Mouse (Mus musculus): ENCODE data around the gene AA986860. TPM values are rescaled to one million over a fixed set of nuclear protein-coding genes. Genes with fewer than 3 reads are reported as not detected.

The AA986860 gene
- polyA plus RNA-seq, 1 experiment from 2014 or later = 11.1 TPM

DNA sequence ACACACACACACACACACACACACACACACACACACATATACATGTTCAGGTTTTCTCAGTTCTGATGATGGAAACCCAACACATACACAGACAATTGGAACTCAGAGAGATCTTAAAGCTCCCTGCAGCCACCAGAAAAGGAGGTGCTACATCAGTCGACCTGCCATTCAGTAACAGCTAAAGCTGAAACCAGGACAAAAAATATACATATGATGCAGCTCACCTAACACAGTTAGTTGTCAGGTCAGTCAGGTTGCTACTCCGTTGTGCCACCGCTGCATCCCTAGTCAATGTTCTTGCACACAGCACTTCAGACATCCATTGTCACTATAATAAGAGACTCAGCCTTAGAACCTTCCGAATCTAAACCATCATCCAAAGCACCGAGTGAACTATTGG lies 13.2 kb downstream of the AA986860 start:
- no peak for DNase-seq (ENCODE audit: low read depth, low spot score)
- ChIA-PET POLR2A (no interaction called here), CTCF (interaction anchor here (1.0 kb wide), 1 partner anchor 46 kb away, joined by 3 read pairs; no protein-coding TSS in a partner anchor)
- no peak for ATAC-seq
- in situ Hi-C loops (cut with MboI; ENCODE audit: low pct_unique_long_range_greater_than_20kb) = no loop called here
- H3K27me3 ChIP-seq = no peaks in the 10 kb centered on the region
- no peak for TF ChIP-seq CTCF (IDR thresholded peaks at IDR 0.05)

DNA sequence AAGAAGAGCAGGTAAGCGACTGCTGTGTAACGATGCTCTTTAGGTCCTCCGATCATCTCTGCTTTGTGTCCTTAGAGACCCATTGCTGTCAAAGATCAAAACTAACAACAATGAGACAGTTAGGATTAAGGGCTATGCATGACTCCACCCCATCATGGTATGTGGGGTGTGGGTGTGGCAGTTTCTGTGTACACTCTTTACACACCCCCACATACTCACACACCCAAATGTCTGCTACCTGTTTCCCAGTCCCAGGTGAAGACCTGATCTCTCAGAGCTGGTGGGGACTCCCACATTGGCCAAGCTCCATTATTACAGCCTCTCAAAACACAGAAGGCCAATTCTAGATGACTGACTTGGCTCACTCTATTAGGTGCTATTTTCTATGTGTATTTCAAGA lies 13.8 kb downstream of the AA986860 start:
- DNase-seq (ENCODE audit: low read depth, low spot score) = no peak
- TF ChIP-seq CTCF (IDR thresholded peaks at IDR 0.05) = no peak
- in situ Hi-C loops (cut with MboI; ENCODE audit: low pct_unique_long_range_greater_than_20kb) = no loop called here
- ChIA-PET CTCF (no interaction called here), POLR2A (no interaction called here)
- no peaks in the 10 kb centered on the region for H3K27me3 ChIP-seq
- no peak for ATAC-seq

DNA sequence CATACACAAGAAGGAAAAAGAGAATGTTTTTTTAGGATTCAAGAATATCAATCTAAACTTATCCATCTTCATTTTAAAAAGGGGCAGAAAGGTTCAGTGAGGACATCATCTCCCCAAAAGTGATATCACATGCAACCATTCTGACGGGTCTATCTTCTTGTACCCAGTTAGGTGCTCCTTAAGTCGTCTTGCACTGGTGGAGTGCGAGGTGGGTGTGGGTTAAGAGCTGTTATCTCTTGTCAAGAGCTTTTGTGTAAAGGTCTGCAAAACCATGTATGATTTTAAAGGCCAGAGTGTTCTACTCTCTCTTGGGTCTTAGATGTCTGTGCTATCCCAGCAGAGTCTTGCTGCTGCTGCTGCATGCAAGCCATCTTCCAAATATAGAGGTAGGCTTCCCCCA lies 15.0 kb downstream of the AA986860 start:
- ATAC-seq = no peak

DNA sequence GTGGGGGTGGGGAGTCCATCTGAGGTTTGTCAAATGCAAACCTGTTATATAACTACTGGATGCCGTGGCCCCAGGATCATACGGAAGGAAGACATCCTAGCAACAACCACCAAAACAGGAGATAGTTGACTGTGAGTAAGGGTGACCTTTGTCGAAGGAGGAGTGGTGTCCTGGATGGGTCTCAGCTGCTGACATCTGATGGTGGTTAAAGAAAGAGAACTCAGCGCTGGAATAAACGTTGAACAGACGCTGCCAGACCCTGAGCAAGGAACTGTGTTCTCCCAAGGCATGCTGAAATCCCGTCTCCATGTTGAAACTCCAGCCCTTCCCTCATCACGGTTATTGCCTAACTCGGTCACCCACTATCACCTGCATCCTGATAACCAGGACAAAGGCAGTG lies 27.9 kb downstream of the AA986860 start:
- POLR2A ChIA-PET = no interaction called here
- CTCF ChIA-PET = no interaction called here
- in situ Hi-C loops (cut with MboI; ENCODE audit: low pct_unique_long_range_greater_than_20kb) = no loop called here
- DNase-seq (ENCODE audit: low read depth, low spot score) (no peak), ATAC-seq (no peak)
- no peak for TF ChIP-seq CTCF (IDR thresholded peaks at IDR 0.05)
- H3K27me3 ChIP-seq = no peaks in the 10 kb centered on the region

More for the DNA sequence above, 15.0 kb downstream of the AA986860 start:
- no peak for DNase-seq (ENCODE audit: low read depth, low spot score)
- in situ Hi-C loops (cut with MboI; ENCODE audit: low pct_unique_long_range_greater_than_20kb) = no loop called here
- ChIA-PET POLR2A (no interaction called here), CTCF (no interaction called here)
- H3K27me3 ChIP-seq = no peaks in the 10 kb centered on the region
- TF ChIP-seq CTCF (IDR thresholded peaks at IDR 0.05) = no peak

DNA sequence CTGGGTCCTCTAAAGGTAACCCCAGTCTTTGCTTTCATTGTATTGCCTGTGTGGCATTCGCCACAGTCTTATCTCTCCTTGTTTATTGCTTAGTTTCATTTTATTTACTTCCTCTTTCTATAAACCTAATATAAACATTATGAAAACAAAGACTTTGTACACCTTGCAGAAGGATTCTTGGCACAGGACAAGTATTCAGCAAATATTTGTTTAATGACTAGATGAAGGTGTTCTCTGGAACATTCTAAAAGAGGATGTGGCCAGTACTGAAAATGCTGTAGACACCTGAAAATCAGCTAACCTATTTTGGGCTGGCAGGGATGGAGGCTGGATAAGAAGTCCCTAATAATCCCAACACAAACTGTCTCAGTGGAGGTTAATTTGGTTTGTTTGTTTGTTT lies 29.8 kb downstream of the AA986860 start:
- ATAC-seq (no peak), DNase-seq (ENCODE audit: low read depth, low spot score) (no peak)
- CTCF ChIA-PET = no interaction called here
- TF ChIP-seq CTCF (IDR thresholded peaks at IDR 0.05) = no peak
- POLR2A ChIA-PET = no interaction called here
- no peaks in the 10 kb centered on the region for H3K27me3 ChIP-seq
- in situ Hi-C loops (cut with MboI; ENCODE audit: low pct_unique_long_range_greater_than_20kb) = no loop called here

DNA sequence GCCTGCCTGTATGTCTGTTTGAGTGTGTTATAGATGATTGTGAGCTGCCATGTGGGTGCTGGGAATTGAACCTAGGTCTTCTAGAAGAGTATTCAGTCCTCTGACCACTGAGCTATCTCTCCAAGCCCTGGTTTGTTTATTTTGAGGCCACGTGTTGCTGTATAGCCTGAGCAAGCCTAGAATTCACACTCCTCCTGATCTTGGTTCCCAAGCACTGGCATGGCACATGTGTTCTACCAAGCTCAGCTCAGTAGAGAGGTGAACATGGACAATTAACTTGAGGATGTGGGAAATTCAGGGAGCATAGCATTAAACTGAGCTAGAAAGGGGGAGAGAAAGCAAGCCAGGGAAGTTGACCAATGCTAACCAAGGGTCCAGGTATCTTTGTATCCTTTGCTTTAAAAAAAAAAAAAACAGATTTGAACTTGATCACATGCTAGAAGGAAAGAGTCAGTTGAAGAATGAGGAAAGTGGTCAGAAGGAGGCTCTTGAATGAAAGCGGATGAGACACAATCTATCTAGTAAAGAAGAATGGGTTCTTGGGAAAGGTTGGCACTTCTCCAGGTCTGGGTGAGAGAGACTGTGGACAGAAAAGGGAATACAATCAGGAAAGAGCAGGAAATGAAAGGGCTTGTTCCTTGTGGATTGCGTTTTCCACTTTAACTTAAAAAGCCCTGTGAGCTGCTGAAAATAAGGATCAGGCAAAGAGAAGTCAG lies 30.4 kb downstream of the AA986860 start:
- ChIA-PET POLR2A (no interaction called here), CTCF (interaction anchor here (0.9 kb wide), 1 partner anchor 42 kb away, joined by 3 read pairs; no protein-coding TSS in a partner anchor)
- ATAC-seq (no peak), DNase-seq (ENCODE audit: low read depth, low spot score) (no peak)
- in situ Hi-C loops (cut with MboI; ENCODE audit: low pct_unique_long_range_greater_than_20kb) = no loop called here
- H3K27me3 ChIP-seq = no peaks in the 10 kb centered on the region
- no peak for TF ChIP-seq CTCF (IDR thresholded peaks at IDR 0.05)

DNA sequence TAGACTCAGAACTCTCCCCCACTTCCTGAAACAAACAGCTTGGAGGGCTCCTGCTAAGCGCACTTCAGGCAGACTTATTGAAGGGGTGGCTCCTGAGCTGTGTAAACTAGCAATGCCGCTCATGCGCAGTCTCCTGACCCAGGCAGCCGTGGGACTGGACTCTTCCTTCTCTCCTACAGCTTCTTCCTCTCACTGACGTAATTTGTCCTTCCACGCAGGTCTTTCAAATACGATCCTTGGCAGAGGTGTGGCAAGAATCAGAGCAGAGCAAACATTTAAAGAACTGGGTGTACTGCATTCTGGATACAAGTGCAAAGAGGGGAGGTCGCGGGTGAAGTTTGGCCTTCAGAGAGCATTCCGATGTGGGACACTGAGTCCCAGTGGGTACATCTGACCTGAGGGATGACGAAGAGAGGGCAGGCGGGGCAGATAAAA lies 32.3 kb downstream of the AA986860 start:
- ChIA-PET POLR2A (interaction anchor here (0.6 kb wide), 1 partner anchor 209 kb away, joined by 3 read pairs; no protein-coding TSS in a partner anchor), CTCF (no interaction called here)
- ATAC-seq (no peak), DNase-seq (ENCODE audit: low read depth, low spot score) (no peak)
- in situ Hi-C loops (cut with MboI; ENCODE audit: low pct_unique_long_range_greater_than_20kb) = no loop called here
- H3K27me3 ChIP-seq = no peaks in the 10 kb centered on the region
- no peak for TF ChIP-seq CTCF (IDR thresholded peaks at IDR 0.05)

DNA sequence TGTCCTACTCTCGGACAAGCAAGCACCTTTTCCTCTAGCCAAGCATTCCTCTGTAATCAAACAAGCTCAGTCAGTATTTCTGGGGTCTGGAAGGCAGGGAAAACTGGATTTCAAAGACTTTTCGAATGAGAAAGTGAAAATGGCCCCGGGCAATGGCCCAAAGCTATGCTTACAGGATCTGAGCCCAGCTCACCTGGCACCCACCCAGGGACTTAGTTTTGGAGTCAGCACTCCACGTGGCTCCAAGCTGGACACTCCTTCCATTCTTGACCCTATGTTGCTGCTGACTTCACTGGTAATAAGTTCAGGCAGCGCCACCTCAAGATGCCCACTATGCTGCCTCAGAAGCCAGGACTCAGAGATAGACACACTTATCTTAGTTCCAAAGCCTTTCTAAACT lies 35.3 kb downstream of the AA986860 start:
- ChIA-PET POLR2A (interaction anchor here (0.6 to 1.3 kb wide), 2 partner anchors 8 to 16 kb away, joined by 3 to 4 read pairs; no protein-coding TSS in a partner anchor), CTCF (no interaction called here)
- no peaks in the 10 kb centered on the region for H3K27me3 ChIP-seq
- no peak for TF ChIP-seq CTCF (IDR thresholded peaks at IDR 0.05)
- DNase-seq (ENCODE audit: low read depth, low spot score) (no peak), ATAC-seq (no peak)
- in situ Hi-C loops (cut with MboI; ENCODE audit: low pct_unique_long_range_greater_than_20kb) = no loop called here

DNA sequence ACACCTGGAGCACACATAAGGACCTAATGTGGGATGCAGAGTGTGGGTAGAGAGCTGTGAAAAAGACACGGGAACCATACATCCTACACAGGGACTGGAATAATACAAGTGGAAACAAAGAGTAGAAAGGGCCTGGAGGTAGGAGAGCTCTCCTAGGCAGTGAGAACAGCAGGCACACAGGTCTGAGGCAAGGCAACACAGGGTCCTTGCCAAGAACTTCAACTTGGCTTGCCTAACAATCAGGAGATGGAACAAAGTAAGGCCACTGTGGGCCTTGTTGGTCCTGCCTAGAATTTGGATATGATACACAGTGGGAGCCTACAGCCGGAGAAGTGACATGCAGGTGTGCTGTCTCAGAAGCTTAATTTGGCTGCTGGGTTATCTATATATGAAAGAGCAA lies 38.1 kb downstream of the AA986860 start:
- in situ Hi-C loops (cut with MboI; ENCODE audit: low pct_unique_long_range_greater_than_20kb) = no loop called here
- POLR2A ChIA-PET = no interaction called here
- DNase-seq (ENCODE audit: low read depth, low spot score) (no peak), ATAC-seq (no peak)
- CTCF ChIA-PET = no interaction called here
- no peak for TF ChIP-seq CTCF (IDR thresholded peaks at IDR 0.05)
- no peaks in the 10 kb centered on the region for H3K27me3 ChIP-seq

DNA sequence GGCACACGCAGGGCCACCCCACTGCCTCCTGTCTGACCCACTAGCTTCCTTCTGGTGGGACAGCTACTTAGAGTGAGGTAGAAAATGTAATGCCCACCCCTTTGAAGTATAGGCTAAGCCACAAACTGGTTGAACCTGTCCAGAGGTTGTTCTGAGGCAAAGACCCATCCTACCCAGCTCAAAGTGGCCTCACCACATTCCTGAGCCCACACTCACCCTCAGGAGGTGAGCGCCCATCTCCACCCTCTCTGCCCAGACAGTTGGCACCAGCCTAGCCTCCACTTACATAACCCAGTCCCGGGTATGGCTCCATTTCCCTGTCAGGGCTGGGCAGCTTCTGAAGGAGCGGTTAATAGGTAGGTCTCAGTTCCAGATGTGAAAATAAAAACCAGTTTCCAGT lies 38.7 kb downstream of the AA986860 start:
- in situ Hi-C loops (cut with MboI; ENCODE audit: low pct_unique_long_range_greater_than_20kb) = no loop called here
- no peaks in the 10 kb centered on the region for H3K27me3 ChIP-seq
- TF ChIP-seq CTCF (IDR thresholded peaks at IDR 0.05) = no peak
- ATAC-seq (no peak), DNase-seq (ENCODE audit: low read depth, low spot score) (no peak)
- CTCF ChIA-PET = no interaction called here
- POLR2A ChIA-PET = no interaction called here

DNA sequence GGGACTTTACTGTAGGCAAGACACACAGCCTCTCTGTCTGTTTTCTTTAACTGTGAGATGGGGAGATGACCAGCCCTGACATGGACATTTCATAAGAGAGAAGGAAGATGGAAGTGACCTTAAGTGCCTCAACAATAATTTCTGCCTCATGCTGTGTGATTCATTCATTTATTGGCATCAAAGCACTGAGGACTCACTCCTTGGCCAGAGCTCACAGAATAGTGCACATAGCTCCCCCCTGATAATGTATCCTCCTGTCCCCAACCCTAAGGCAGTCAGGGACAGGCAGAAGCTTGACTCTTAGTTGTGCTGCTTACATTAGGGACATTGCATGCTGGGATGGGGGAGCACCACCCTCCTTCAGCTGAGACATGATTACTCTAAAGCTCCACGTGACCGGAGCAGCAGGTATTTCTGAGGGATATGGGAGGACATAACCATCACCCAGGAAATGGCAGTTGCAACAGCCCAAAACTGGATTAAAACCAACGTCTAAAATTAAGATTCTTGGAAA lies 39.3 kb downstream of the AA986860 start:
- no peaks in the 10 kb centered on the region for H3K27me3 ChIP-seq
- no peak for DNase-seq (ENCODE audit: low read depth, low spot score)
- POLR2A ChIA-PET = no interaction called here
- no peak for TF ChIP-seq CTCF (IDR thresholded peaks at IDR 0.05)
- in situ Hi-C loops (cut with MboI; ENCODE audit: low pct_unique_long_range_greater_than_20kb) = no loop called here
- CTCF ChIA-PET = no interaction called here
- no peak for ATAC-seq
